Mouse (Mus musculus): ENCODE results near the gene Hist1h3g. TPM values are rescaled to one million over a fixed set of nuclear protein-coding genes. Genes with fewer than 3 reads are reported as not detected.
"Not testable (repeated sequence)": the region's sequence is repeated elsewhere in the genome, so short reads cannot be mapped to it uniquely, and the experiment has no call there.

The Hist1h3g gene
- polyA plus RNA-seq, 1 experiment from 2014 or later = 7.7 TPM

DNA sequence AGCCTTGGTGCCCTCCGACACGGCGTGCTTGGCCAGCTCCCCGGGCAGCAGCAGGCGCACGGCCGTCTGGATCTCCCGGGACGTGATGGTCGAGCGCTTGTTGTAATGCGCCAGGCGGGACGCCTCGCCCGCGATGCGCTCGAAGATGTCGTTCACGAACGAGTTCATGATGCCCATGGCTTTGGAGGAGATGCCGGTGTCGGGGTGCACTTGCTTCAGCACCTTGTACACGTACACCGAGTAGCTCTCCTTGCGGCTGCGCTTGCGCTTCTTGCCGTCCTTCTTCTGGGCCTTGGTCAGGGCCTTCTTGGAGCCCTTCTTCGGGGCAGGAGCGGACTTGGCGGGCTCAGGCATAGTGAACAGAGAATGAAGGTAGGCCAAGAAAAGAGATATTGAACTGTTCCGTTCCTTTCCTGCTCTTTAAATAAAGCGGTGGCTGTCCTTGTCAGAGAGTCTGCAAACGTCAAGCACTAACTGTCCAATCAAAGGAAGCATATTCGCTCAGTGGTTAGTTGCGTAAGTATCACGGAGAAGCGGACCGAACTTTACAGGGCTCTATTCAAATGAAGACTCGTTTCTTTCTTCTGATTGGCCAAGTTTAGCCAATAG lies 7.9 kb downstream of the Hist1h3g start, which contains the start of gene Hist1h2bh:
TSS of gene Hist1h2bh (minus strand) at position 394 of the 609 bp plus-strand sequence.
- H3K27ac ChIP-seq (replicated peaks) = peak within 1 kb of the TSS; percentile 94
- WGBS = under 1% methylated on average over 42 of the region's 42 CpGs

DNA sequence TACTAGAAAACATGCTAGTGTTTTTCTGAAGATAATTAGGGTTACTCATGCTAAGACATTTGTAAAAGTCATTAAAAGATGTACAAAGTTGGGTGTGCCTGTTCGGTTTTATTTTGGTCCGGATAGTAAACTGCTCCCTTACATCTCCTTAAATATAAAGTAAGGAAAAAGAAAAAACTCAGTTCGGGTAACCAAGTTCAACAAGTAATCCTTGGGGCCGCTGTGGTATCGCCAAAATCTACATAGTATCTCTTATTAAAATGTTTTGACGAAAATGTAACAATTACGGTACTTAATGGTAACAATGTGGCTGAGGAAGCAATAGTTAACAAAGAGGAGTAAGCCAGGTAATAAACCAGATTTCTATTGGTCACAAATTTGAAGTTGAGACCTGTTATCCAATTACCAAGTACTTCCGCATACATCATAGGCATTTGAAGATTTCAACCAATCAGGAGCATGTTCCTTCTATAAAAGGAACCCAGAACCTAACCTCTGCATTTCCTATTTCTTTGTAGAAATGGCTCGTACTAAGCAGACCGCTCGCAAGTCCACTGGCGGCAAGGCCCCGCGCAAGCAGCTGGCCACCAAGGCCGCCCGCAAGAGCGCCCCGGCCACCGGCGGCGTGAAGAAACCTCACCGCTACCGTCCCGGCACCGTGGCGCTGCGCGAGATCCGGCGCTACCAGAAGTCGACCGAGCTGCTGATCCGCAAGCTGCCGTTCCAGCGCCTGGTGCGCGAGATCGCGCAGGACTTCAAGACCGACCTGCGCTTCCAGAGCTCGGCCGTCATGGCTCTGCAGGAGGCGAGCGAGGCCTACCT lies 9.0 kb downstream of the Hist1h3g start, which contains the start of gene Hist1h3f:
TSS of gene Hist1h3f (plus strand) at position 88 of the 822 bp plus-strand sequence.
- Histone ChIP-seq H3K4me1 (peaks cover 20% of the 10 kb centered on the region), H3K36me3 (replicated peaks) (no peaks in the 10 kb centered on the region), H3K27ac (replicated peaks) (peak within 1 kb of the TSS; percentile 94), H3K4me3 (peak within 1 kb of the TSS; percentile 62), H3K27me3 (replicated peaks; ENCODE audit: low read depth, poor library complexity, severe bottlenecking) (no peaks in the 10 kb centered on the region), H3K9me3 (no peaks in the 10 kb centered on the region)
- WGBS = under 1% methylated on average over 29 of the region's 45 CpGs
- DNase-seq (ENCODE audit: low spot score) = peak; percentile 62

More for the DNA sequence above, 7.9 kb downstream of the Hist1h3g start, which contains the start of gene Hist1h2bh:
- Histone ChIP-seq H3K4me3 (peak within 1 kb of the TSS; percentile 62), H3K4me1 (peaks cover 19% of the 10 kb centered on the region)
- not testable (repeated sequence) for H3K36me3 ChIP-seq (replicated peaks); H3K9me3 ChIP-seq; H3K27me3 ChIP-seq (replicated peaks; ENCODE audit: low read depth, poor library complexity, severe bottlenecking)
- peak; percentile 80 for DNase-seq (ENCODE audit: low spot score)

DNA sequence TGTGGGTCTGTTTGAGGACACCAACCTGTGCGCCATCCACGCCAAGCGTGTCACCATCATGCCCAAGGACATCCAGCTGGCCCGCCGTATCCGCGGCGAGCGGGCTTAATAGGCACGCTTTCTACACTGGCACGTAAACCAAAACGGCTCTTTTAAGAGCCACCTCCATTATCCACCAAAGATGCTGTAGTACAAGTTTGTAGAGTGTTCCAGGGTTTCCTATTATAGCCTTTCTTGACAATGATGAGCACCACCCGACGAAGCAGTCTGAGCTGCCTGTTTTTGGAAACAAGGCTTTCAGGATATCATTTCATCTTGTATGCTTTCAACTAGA lies 9.5 kb downstream of the Hist1h3g start:
- Histone ChIP-seq H3K27ac (replicated peaks) (peak overlapping the region; percentile 94), H3K4me1 (peaks cover 20% of the 10 kb centered on the region), H3K4me3 (peak overlapping the region; percentile 62)
- WGBS = 0% methylated on average over 14 of the region's 14 CpGs
- H3K36me3 ChIP-seq (replicated peaks); H3K27me3 ChIP-seq (replicated peaks; ENCODE audit: low read depth, poor library complexity, severe bottlenecking); H3K9me3 ChIP-seq; DNase-seq (ENCODE audit: low spot score): not testable (repeated sequence)

- no peaks in the 10 kb centered on the region for H3K9me3 ChIP-seq
- 0 out of 2 replicates have a peak overlapping the region, but pooled peaks have one; percentile 3 for H3K4me3 ChIP-seq
- no peaks in the 10 kb centered on the region for H3K36me3 ChIP-seq (replicated peaks)
- no peak for DNase-seq (ENCODE audit: low spot score)
- no peaks in the 10 kb centered on the region for H3K27me3 ChIP-seq (replicated peaks; ENCODE audit: low read depth, poor library complexity, severe bottlenecking)
- H3K27ac ChIP-seq (replicated peaks) = peak overlapping the region; percentile 75
- 77% methylated on average over 5 of the region's 5 CpGs for WGBS
- H3K4me1 ChIP-seq = peaks cover 25% of the 10 kb centered on the region
These were observed 11.5 kb downstream of the Hist1h3g start for GRCm38 (mm10) chr13:23546694-23547093.

GRCm38 (mm10) chr13:23550761-23551145 lies 15.5 kb downstream of the Hist1h3g start:
- peak overlapping the region; percentile 96 for H3K27ac ChIP-seq (replicated peaks)
- peak overlapping the region; percentile 59 for H3K4me3 ChIP-seq
- DNase-seq (ENCODE audit: low spot score) = peak; percentile 34
- WGBS = 12% methylated on average over 3 of the region's 3 CpGs
- H3K36me3 ChIP-seq (replicated peaks) = no peaks in the 10 kb centered on the region
- H3K27me3 ChIP-seq (replicated peaks; ENCODE audit: low read depth, poor library complexity, severe bottlenecking) = no peaks in the 10 kb centered on the region
- peaks cover 35% of the 10 kb centered on the region for H3K4me1 ChIP-seq
- H3K9me3 ChIP-seq = no peaks in the 10 kb centered on the region

DNA sequence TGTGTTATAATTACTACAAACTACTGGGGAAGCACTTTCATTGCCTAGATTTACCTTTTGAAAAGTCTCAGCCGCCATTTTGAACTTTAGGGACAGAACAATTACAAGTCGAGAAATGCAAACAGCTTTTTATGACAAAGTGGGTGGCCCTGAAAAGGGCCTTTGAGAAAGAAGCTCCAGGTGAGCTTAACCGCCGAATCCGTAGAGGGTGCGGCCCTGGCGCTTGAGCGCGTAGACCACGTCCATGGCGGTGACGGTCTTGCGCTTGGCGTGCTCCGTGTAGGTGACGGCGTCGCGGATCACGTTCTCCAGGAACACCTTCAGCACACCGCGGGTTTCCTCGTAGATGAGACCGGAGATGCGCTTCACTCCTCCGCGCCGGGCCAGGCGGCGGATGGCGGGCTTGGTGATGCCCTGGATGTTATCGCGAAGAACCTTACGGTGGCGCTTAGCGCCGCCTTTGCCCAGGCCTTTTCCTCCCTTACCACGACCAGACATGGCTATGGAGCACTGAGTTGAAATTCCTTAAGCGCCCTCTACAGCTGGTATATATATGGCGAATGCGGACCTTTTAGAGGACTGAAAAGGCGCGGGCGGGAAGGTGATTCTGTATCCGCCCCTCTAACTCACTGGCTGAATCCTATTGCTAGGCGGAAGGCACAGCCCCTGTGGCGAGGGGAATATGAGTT lies 16.1 kb downstream of the Hist1h3g start, which contains the start of gene Hist1h4f:
TSS of gene Hist1h4f (minus strand) at position 503 of the 689 bp plus-strand sequence.
- peak within 1 kb of the TSS; percentile 96 for H3K27ac ChIP-seq (replicated peaks)
- peak within 1 kb of the TSS; percentile 59 for H3K4me3 ChIP-seq
- not testable (repeated sequence) for H3K27me3 ChIP-seq (replicated peaks; ENCODE audit: low read depth, poor library complexity, severe bottlenecking); H3K36me3 ChIP-seq (replicated peaks); H3K9me3 ChIP-seq
- peak; percentile 93 for DNase-seq (ENCODE audit: low spot score)
- peaks cover 31% of the 10 kb centered on the region for H3K4me1 ChIP-seq
- under 1% methylated on average over 47 of the region's 47 CpGs for WGBS

DNA sequence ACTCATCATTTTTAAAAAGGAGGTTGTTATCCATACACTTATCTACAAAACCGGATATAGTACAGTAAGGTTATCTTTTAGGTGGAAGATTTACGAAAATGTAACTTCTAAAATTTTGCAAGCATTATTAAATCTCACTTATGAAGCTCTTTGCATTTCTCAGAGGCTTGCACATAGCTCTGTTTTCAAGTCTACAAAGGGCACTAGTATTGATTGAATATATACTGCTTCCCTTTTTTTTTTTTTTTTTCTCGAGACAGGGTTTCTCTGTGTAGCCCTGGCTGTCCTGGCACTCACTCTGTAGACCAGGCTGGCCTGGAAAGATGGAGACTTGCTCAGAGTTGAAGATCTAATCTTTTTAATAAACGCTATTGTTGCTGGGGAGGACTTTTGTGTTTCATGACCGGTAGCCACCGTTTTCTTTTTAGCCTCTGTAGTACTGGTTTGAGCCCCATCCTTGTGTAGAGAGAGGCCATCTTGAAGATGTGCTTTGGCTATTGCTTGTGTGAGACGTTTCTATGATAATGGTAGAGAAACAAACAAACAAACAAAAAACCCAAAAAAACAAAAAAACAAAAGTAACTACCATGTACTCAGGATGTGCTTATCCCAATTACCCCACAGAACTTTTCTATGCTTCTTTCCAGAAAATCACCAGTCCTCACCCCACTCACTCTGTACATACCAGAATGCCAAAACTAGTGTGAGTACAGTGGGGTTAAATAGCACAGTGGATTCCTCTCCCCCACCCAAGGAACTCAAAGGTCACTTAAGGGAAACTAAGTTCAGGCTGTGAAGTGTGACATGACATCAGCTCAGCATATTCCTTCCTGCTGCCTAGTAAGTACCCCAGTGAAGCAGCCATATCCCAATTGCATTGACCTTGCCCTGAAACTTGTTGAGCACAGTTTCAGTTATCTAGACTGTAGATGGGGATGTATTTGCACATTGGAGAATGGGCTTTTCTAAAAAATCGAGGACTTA lies 17.0 kb downstream of the Hist1h3g start:
- Histone ChIP-seq H3K27me3 (replicated peaks; ENCODE audit: low read depth, poor library complexity, severe bottlenecking) (no peaks in the 10 kb centered on the region), H3K4me1 (peaks cover 32% of the 10 kb centered on the region), H3K36me3 (replicated peaks) (no peaks in the 10 kb centered on the region), H3K4me3 (peak overlapping the region; percentile 59), H3K27ac (replicated peaks) (peak overlapping the region; percentile 96), H3K9me3 (no peaks in the 10 kb centered on the region)
- no peak for DNase-seq (ENCODE audit: low spot score)
- WGBS = 61% methylated on average over 8 of the region's 8 CpGs

DNA sequence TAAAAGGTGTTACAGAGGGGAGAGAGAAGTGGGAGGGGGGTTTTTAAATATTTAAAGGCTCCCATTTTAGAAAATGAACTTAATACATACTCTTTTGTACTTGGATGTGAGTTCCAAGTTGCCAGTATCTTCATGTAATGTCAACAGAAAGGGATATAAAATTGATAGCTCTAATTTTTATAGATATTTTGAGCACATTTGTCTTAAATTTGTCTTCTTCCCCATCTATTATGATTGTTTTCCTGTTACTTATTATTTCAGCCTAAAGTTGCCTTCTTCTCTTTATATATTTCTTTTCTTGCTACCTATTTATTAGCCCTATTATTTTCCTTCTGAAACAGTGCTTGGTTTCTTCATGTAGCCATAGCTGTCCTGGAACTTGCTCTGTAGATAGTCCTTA lies 17.7 kb downstream of the Hist1h3g start, which contains the start of gene Hist1h1d:
TSS of gene Hist1h1d (plus strand) at position 301 of the 400 bp plus-strand sequence.
- DNase-seq (ENCODE audit: low spot score) = no peak
- Histone ChIP-seq H3K9me3 (no peaks in the 10 kb centered on the region), H3K4me3 (peak within 1 kb of the TSS; percentile 69; the same call in 1 of the 2 replicates), H3K36me3 (replicated peaks) (no peaks in the 10 kb centered on the region), H3K27ac (replicated peaks) (peak within 1 kb of the TSS; percentile 96), H3K27me3 (replicated peaks; ENCODE audit: low read depth, poor library complexity, severe bottlenecking) (no peaks in the 10 kb centered on the region), H3K4me1 (peaks cover 32% of the 10 kb centered on the region)

DNA sequence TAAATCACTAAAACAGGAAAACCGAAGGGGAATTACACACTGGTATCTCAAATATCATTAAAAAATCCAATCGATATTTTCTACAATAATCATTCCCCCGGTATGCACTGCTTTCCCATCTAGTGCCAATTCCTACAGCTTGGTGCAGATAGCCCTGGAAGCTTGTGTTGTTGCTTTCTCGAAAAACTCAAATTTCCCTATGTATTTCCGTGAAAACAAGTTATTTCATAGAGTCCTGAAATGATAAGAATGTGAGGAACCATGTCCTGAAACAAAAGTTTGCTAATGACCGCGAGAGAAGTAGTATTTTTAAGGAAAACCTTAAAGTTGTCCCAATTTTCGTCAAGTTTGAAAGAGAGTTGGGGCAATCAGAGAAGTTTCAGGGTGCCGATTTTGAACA lies 19.2 kb downstream of the Hist1h3g start:
- no peak for DNase-seq (ENCODE audit: low spot score)
- WGBS = 25% methylated on average over 9 of the region's 9 CpGs
- Histone ChIP-seq H3K9me3 (no peaks in the 10 kb centered on the region), H3K4me3 (peak overlapping the region; percentile 69), H3K36me3 (replicated peaks) (no peaks in the 10 kb centered on the region), H3K4me1 (peaks cover 28% of the 10 kb centered on the region), H3K27me3 (replicated peaks; ENCODE audit: low read depth, poor library complexity, severe bottlenecking) (no peaks in the 10 kb centered on the region), H3K27ac (replicated peaks) (peak overlapping the region; percentile 96)

- H3K27me3 ChIP-seq (replicated peaks; ENCODE audit: low read depth, poor library complexity, severe bottlenecking) = no peaks in the 10 kb centered on the region
- peak; percentile 89 for DNase-seq (ENCODE audit: low spot score)
- WGBS = under 1% methylated on average over 54 of the region's 54 CpGs
- peaks cover 28% of the 10 kb centered on the region for H3K4me1 ChIP-seq
- H3K4me3 ChIP-seq = peak overlapping the region; percentile 69
- H3K9me3 ChIP-seq = no peaks in the 10 kb centered on the region
- H3K27ac ChIP-seq (replicated peaks) = peak overlapping the region; percentile 96
- no peaks in the 10 kb centered on the region for H3K36me3 ChIP-seq (replicated peaks)
These were observed 20.0 kb downstream of the Hist1h3g start for GRCm38 (mm10) chr13:23554925-23555838.
